Mouse (Mus musculus): ENCODE data around the gene Ankrd52.

The Ankrd52 gene

GRCm38 (mm10) chr10:128438675-128439279 lies 61.9 kb downstream of the Ankrd52 start:
- no peak for DNase-seq (ENCODE audit: low spot score in 2 of 2)

- no peak for DNase-seq (ENCODE audit: low spot score in 2 of 2)
Measured at GRCm38 (mm10) chr10:128440407-128440806, 63.5 kb downstream of the Ankrd52 start.

DNA sequence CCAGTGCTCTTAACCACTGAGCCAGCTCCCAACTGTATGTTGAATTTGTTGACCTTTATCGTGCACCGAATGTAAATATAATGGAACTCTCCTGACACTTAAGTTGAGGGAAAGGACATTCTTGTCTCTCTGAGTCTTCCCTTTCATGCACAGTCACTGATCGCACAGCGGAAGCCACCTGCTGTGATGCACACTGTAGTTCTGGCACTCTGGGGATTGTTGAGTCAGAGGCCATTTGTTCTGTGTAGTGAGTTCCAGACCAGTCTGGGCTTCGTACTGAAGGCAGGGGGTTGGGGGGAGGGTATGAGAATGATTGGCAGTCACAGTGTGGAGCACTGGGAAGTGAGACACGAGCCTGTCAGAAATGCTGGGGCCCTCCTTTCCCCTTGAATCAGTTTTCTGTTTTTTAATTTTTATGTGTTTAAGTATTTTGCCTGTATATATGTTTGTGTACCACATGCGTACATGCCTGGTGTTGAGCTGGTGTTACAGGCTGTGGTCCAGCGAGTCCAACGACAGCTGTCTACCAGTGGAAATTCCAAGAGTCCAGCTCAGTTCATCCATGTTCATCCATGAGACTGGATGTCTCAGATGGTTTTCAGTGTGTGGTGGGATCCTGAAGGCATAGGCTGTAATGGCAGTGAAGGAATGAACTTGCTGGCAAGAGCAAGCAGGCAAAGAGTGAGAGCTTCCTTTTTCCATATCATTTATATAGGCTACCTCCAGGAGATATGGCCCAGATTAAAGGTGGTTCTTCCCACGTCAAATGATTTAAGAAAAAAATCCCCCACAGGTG lies 64.6 kb downstream of the Ankrd52 start:
- DNase-seq (ENCODE audit: low spot score in 2 of 2), result no peak

- no peak for DNase-seq (ENCODE audit: low spot score in 2 of 2)
Measured at GRCm38 (mm10) chr10:128442718-128443117, 65.8 kb downstream of the Ankrd52 start.

- DNase-seq (ENCODE audit: low spot score in 2 of 2), result no peak
Measured at GRCm38 (mm10) chr10:128444354-128444753, 67.4 kb downstream of the Ankrd52 start.

DNA sequence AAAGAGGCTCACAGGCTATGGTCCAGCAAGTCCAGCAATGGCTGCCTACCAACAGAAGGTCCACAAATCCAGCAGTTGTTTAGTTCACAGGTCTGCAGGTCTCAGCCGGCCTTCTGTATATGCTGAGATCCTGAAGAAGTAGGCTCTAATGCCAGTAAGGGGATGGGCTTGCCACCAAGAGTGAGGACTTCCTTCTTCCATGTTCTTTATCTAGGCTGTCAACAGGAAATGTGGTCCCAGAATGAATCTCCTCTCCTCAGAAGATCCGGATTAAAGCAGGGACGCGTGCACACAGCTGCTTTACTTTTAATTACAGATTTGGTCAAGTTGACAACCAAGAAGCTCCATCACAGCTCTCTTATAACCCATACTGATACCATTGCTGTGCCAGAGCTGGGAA lies 68.5 kb downstream of the Ankrd52 start:
- DNase-seq (ENCODE audit: low spot score in 2 of 2), result no peak

GRCm38 (mm10) chr10:128451014-128451413 lies 74.1 kb downstream of the Ankrd52 start:
- DNase-seq (ENCODE audit: low spot score in 2 of 2), result no peak

DNA sequence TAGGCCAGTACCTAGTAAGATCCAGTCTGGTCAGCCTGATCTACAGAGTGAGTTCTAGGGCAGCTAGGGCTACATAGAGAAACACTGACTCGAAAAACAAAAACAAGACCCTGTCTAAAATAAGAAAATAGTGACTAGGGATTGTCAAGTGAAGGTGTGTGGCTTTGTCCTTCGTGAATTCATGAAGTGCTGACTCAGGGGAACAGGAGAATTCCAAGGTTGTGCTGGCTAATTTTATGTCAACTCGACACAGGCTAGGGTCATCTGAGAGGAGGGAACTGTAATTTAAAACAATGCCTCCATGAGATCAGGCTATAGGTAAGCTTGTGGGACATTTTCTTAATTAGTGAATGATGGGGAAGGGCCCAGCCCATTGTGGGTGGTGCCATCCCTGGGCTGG lies 77.6 kb downstream of the Ankrd52 start:
- no peak for DNase-seq (ENCODE audit: low spot score in 2 of 2)

- DNase-seq (ENCODE audit: low spot score in 2 of 2), result peak; percentile 53 to 55
Measured at GRCm38 (mm10) chr10:128455280-128455679, 78.4 kb downstream of the Ankrd52 start.

DNA sequence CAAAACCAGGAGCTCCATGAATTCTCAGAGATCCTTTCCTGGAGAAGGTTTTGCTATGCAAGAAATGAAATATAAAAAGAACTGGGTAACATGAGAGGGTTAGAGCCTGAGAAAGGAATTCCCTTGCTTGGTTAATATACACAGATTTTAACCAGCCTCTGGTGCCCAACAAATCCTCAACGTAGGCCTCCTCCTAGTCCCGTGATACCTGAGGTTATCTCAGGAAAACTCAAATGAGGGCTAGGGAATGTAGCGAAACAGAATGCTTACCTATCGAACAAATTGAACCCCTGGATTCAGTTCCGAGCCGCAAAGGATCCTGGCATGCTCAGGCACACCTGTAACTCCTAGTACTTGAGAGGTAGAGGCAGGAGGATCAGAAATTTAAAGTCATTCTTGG lies 80.8 kb downstream of the Ankrd52 start:
- DNase-seq (ENCODE audit: low spot score in 2 of 2), result no peak

Data from urinary bladder, postnatal 36 days (tissue).